Mouse (Mus musculus) left cerebral cortex, postnatal 36 days (tissue): ENCODE data around the gene Slc6a8. TPM values are rescaled to one million over a fixed set of nuclear protein-coding genes. Genes with fewer than 3 reads are reported as not detected.

Experiments used
- DNase-seq, 2 experiments: peaks; one replicate each; pipeline ENCODE4 v3.0.0; 2021 to 2022; ENCODE audit warnings: low spot score in 2 of 2, mixed read lengths in 1 of 2
- intact Hi-C: fragments of 180-260 bp; cut with DNase I; formaldehyde crosslinking; loops from one replicate; pipeline ENCODE4 v1.15.1; 2025
- total RNA-seq, 2 experiments: library from RNA; stranded (reverse); gene quantifications; 2 replicates each; pipeline ENCODE4 v1.2.3; 2021

The Slc6a8 gene
- total RNA-seq, result 100 to 1,000 TPM in 1 of 2 experiments, 10 to 100 TPM in 1; 98.6 to 104 TPM

- intact Hi-C loops, result no loop called here
- DNase-seq, result peak; percentile 44 to 45
Observed at GRCm38 (mm10) chrX:73672879-73673618, at the start of gene Slc6a8. Slc6a8 (plus strand) TSS chrX:73673150.

GRCm38 (mm10) chrX:73626981-73627380, 46.0 kb upstream of the Slc6a8 start:
- DNase-seq, result no peak
- intact Hi-C loops, result no loop called here

GRCm38 (mm10) chrX:73635425-73635824, 37.5 kb upstream of the Slc6a8 start:
- intact Hi-C loops, result no loop called here
- no peak for DNase-seq

GRCm38 (mm10) chrX:73637415-73637814, 35.5 kb upstream of the Slc6a8 start:
- no peak for DNase-seq
- intact Hi-C loops, result no loop called here

- intact Hi-C loops, result no loop called here
- DNase-seq, result no peak
Observed at GRCm38 (mm10) chrX:73639255-73639675, 33.7 kb upstream of the Slc6a8 start, which contains the start of gene Dusp9. Dusp9 (plus strand) TSS chrX:73639419.

- intact Hi-C loops, result no loop called here
- peak in 1 of 2 experiments; percentile 9 for DNase-seq
Observed at GRCm38 (mm10) chrX:73639901-73640469, 33.0 kb upstream of the Slc6a8 start.

- DNase-seq, result no peak
- intact Hi-C loops, result no loop called here
Observed at GRCm38 (mm10) chrX:73645121-73645520, 27.8 kb upstream of the Slc6a8 start.

- intact Hi-C loops, result loop anchor here (5.0 kb wide), 1 partner anchor 59 kb away; no protein-coding TSS in a partner anchor
- no peak for DNase-seq
Observed at GRCm38 (mm10) chrX:73650869-73651268, 22.1 kb upstream of the Slc6a8 start.

GRCm38 (mm10) chrX:73653392-73653791, 19.6 kb upstream of the Slc6a8 start:
- intact Hi-C loops, result loop anchor here (5.0 kb wide), 1 partner anchor 61 kb away; no protein-coding TSS in a partner anchor
- DNase-seq, result no peak

- intact Hi-C loops, result loop anchor here (1.0 to 5.0 kb wide), 2 partner anchors 62 to 83 kb away; no protein-coding TSS in a partner anchor
- DNase-seq, result peak in 1 of 2 experiments; percentile 54
Observed at GRCm38 (mm10) chrX:73654177-73654576, 18.8 kb upstream of the Slc6a8 start.

- intact Hi-C loops, result no loop called here
- no peak for DNase-seq
Observed at GRCm38 (mm10) chrX:73655529-73655928, 17.4 kb upstream of the Slc6a8 start.

GRCm38 (mm10) chrX:73658391-73658790, 14.6 kb upstream of the Slc6a8 start:
- intact Hi-C loops, result no loop called here
- DNase-seq, result no peak

GRCm38 (mm10) chrX:73658936-73659574, 13.9 kb upstream of the Slc6a8 start:
- DNase-seq, result peak in 1 of 2 experiments; percentile 43
- intact Hi-C loops, result no loop called here

- DNase-seq, result no peak
Observed at GRCm38 (mm10) chrX:73659575-73660283, 13.2 kb upstream of the Slc6a8 start, which contains the start of gene Pnck. Pnck (minus strand) TSS chrX:73660117.

GRCm38 (mm10) chrX:73660284-73660665, 12.7 kb upstream of the Slc6a8 start:
- intact Hi-C loops, result no loop called here
- DNase-seq, result no peak

More at GRCm38 (mm10) chrX:73659575-73660283, 13.2 kb upstream of the Slc6a8 start, which contains the start of gene Pnck:
- intact Hi-C loops, result no loop called here

- no peak for DNase-seq
- intact Hi-C loops, result no loop called here
Observed at GRCm38 (mm10) chrX:73663143-73663542, 9.8 kb upstream of the Slc6a8 start.

GRCm38 (mm10) chrX:73672031-73672431, 919 bp upstream of the Slc6a8 start:
- peak in 1 of 2 experiments; percentile 38 for DNase-seq
- intact Hi-C loops, result no loop called here

GRCm38 (mm10) chrX:73673619-73673967, 643 bp downstream of the Slc6a8 start:
- intact Hi-C loops, result no loop called here
- DNase-seq, result no peak

- intact Hi-C loops, result no loop called here
- DNase-seq, result peak; percentile 29 to 31
Observed at GRCm38 (mm10) chrX:73673968-73674661, 1.2 kb downstream of the Slc6a8 start.
